Mouse (Mus musculus): Measurements from ENCODE around the gene Foxred1. TPM values are rescaled to one million over a fixed set of nuclear protein-coding genes. Genes with fewer than 3 reads are reported as not detected.

Foxred1 gene
- polyA plus RNA-seq, 1 experiment = 27.5 TPM

DNA sequence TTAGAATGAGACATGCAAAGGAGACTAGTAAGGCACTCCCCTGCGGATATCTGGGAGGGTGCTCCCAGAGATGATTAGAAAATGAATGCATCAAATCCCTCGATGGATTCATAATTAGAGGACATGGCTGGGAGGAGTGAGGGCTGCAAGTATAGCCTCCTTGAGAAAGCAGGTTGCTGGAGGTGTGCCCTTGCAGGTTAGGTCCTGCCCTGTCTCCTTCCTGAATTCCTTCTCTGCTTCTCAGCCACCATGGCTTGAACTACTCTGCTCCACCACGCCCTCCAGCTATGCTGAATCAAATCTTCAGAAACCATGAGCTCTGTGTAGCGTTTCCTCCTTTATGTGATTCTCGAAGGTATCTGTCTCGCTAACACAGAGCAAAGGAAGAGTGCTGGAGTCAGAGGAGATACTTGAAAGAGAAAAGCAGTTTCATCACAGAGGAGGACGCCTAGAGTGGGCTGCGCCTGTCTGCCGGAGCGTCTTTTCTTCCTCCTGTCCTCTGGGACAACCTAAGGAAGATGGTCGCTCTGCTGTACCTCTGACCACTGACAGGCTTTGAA is 17.8 kb downstream of the Foxred1 start:
- Histone ChIP-seq H3K36me3 (ENCODE audit: control insufficient read depth, insufficient read depth, low read length) (no peaks in the 10 kb centered on the region), H3K27me3 (ENCODE audit: control insufficient read depth, insufficient read depth, low read length) (no peaks in the 10 kb centered on the region), H3K4me1 (ENCODE audit: control insufficient read depth, insufficient read depth, low read length) (no peaks in the 10 kb centered on the region), H3K27ac (ENCODE audit: control insufficient read depth, insufficient read depth, low read depth, low read length) (no peak overlapping the region), H3K4me3 (ENCODE audit: control insufficient read depth, low read depth, low read length) (no peak overlapping the region)
- TF ChIP-seq CTCF (IDR thresholded peaks at IDR 0.05; ENCODE audit: control insufficient read depth, insufficient read depth, insufficient replicate concordance, low read depth, low read length) (no peak), POLR2A (IDR thresholded peaks at IDR 0.05; ENCODE audit: control insufficient read depth, low read depth, low read length) (no peak)

DNA sequence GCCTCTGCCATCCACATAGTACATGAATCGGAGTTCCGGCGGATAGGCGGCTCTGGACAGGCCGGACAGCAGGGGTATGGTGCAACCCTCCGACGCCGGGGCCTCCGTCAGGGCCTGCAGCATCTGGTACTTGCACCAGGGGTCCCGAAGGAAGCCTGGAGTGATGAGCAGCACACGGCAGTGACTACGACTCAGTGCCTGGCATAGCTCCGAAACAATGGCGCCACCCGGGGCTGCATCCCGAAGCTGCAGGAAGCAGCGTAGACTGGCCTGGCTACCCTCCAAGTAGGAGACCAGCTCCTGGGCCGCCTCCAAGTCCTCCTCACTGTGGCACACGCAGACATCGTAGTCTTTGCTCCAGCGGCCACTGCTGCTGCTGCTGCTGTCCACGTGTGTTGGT is 22.2 kb downstream of the Foxred1 start:
- Histone ChIP-seq H3K27ac (ENCODE audit: control insufficient read depth, insufficient read depth, low read depth, low read length) (no peak overlapping the region), H3K4me3 (ENCODE audit: control insufficient read depth, low read depth, low read length) (no peak overlapping the region), H3K27me3 (ENCODE audit: control insufficient read depth, insufficient read depth, low read length) (no peaks in the 10 kb centered on the region), H3K4me1 (ENCODE audit: control insufficient read depth, insufficient read depth, low read length) (no peaks in the 10 kb centered on the region), H3K36me3 (ENCODE audit: control insufficient read depth, insufficient read depth, low read length) (no peaks in the 10 kb centered on the region)
- no peak for TF ChIP-seq CTCF (IDR thresholded peaks at IDR 0.05; ENCODE audit: control insufficient read depth, insufficient read depth, insufficient replicate concordance, low read depth, low read length)
- no peak for TF ChIP-seq POLR2A (IDR thresholded peaks at IDR 0.05; ENCODE audit: control insufficient read depth, low read depth, low read length)

DNA sequence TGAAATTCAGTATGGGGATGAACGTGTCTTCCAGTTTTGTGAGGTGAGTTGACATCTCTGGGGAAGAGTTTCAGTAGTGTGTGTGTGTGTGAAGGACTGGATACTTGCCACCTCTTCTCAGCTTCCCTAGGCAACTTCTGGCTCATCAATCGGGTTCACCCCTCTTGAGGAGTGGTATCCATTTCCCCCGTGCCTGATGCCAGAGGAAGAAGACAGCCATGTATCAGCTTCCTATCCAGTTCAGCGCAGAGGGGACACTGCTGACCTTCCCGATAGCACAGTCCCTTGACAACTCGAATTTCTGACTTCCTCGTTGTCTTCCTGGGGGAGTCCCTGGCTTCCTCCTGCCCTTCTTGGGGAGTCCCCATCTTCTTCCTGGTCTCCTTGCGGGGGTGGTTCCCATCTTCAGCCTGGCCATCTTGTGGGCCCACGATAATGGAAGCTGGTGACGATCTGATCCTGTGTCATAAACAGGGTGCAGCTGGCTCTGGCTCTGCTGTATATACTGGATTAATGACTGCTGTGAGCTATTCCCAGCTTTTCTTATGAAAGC is 23.4 kb downstream of the Foxred1 start:
- H3K4me3 ChIP-seq (ENCODE audit: control insufficient read depth, low read depth, low read length) = no peak overlapping the region
- no peaks in the 10 kb centered on the region for H3K4me1 ChIP-seq (ENCODE audit: control insufficient read depth, insufficient read depth, low read length)
- TF ChIP-seq POLR2A (IDR thresholded peaks at IDR 0.05; ENCODE audit: control insufficient read depth, low read depth, low read length) = no peak
- no peak for TF ChIP-seq CTCF (IDR thresholded peaks at IDR 0.05; ENCODE audit: control insufficient read depth, insufficient read depth, insufficient replicate concordance, low read depth, low read length)
- no peaks in the 10 kb centered on the region for H3K27me3 ChIP-seq (ENCODE audit: control insufficient read depth, insufficient read depth, low read length)
- H3K27ac ChIP-seq (ENCODE audit: control insufficient read depth, insufficient read depth, low read depth, low read length) = no peak overlapping the region
- no peaks in the 10 kb centered on the region for H3K36me3 ChIP-seq (ENCODE audit: control insufficient read depth, insufficient read depth, low read length)

DNA sequence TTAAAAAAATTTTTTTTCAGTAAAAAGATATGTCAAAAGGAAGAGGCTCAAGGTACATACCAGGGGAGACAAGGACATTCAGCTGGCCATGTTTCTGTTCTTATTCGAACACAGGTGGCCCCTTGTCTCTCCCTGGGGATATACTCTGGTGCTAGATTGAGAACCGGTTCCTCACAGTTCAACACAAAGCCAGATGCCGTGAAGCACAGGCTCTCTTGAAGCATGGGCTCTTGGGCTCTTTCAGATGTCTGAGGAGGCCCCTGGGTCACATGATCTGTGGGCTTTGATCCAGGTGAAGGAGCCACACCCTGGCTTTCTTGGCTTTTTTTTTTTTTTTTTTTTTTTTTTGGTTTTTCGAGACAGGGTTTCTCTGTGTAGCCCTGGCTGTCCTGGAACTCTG is 24.4 kb downstream of the Foxred1 start:
- Histone ChIP-seq H3K27ac (ENCODE audit: control insufficient read depth, insufficient read depth, low read depth, low read length) (no peak overlapping the region), H3K36me3 (ENCODE audit: control insufficient read depth, insufficient read depth, low read length) (no peaks in the 10 kb centered on the region), H3K4me1 (ENCODE audit: control insufficient read depth, insufficient read depth, low read length) (no peaks in the 10 kb centered on the region), H3K4me3 (ENCODE audit: control insufficient read depth, low read depth, low read length) (no peak overlapping the region), H3K27me3 (ENCODE audit: control insufficient read depth, insufficient read depth, low read length) (no peaks in the 10 kb centered on the region)
- no peak for TF ChIP-seq CTCF (IDR thresholded peaks at IDR 0.05; ENCODE audit: control insufficient read depth, insufficient read depth, insufficient replicate concordance, low read depth, low read length)

DNA sequence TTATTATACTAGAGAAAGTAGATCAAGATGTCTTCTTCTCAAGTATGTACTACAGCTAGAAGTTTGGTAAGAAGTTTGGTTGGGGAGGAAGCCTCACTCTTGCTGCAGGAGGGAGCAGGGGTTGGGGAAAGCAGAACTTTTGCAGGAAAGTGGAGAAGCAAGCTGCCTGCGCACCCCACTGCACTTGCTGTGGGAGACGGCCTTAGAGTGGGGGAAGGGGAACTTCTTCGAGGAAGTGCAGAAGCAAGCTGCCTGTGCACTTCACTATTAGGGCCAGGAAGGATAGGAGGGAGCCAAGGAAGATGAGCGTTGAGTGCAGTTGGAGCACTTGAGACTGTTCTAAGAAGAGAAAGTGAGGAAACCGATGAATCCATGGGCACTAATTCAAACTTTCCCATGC is 27.5 kb downstream of the Foxred1 start:
- TF ChIP-seq POLR2A (IDR thresholded peaks at IDR 0.05; ENCODE audit: control insufficient read depth, low read depth, low read length) (no peak), CTCF (IDR thresholded peaks at IDR 0.05; ENCODE audit: control insufficient read depth, insufficient read depth, insufficient replicate concordance, low read depth, low read length) (no peak)

DNA sequence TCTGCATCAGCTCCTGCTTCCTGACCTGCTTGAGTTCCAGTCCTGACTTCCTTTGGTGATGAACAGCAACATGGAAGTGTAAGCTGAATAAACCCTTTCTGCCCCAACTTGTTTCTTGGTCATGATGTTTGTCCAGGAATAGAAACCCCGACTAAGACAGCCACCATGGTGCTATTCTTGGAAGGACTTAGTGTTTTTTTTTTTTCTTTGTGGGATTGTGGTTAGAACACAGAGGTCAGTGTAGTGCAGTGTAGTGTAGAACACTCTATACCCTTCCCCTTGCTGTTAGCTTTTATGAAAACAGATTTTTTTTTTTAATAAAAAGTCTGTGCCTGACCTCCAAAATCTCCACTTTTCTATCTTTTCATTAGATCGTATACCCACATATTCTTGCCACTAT is 28.0 kb downstream of the Foxred1 start:
- no peak overlapping the region for H3K4me3 ChIP-seq (ENCODE audit: control insufficient read depth, low read depth, low read length)

More for the DNA sequence above, 27.5 kb downstream of the Foxred1 start:
- Histone ChIP-seq H3K27ac (ENCODE audit: control insufficient read depth, insufficient read depth, low read depth, low read length) (no peak overlapping the region), H3K4me3 (ENCODE audit: control insufficient read depth, low read depth, low read length) (no peak overlapping the region), H3K4me1 (ENCODE audit: control insufficient read depth, insufficient read depth, low read length) (no peaks in the 10 kb centered on the region), H3K36me3 (ENCODE audit: control insufficient read depth, insufficient read depth, low read length) (no peaks in the 10 kb centered on the region), H3K27me3 (ENCODE audit: control insufficient read depth, insufficient read depth, low read length) (no peaks in the 10 kb centered on the region)

GRCm38 (mm10) chr9:35176124-35176659 is 34.7 kb downstream of the Foxred1 start:
- Histone ChIP-seq H3K27ac (ENCODE audit: control insufficient read depth, insufficient read depth, low read depth, low read length) (peak overlapping the region; percentile 90), H3K27me3 (ENCODE audit: control insufficient read depth, insufficient read depth, low read length) (no peaks in the 10 kb centered on the region), H3K4me1 (ENCODE audit: control insufficient read depth, insufficient read depth, low read length) (no peaks in the 10 kb centered on the region; the same call in 1 of the 2 replicates), H3K4me3 (ENCODE audit: control insufficient read depth, low read depth, low read length) (peak overlapping the region; percentile 94), H3K36me3 (ENCODE audit: control insufficient read depth, insufficient read depth, low read length) (no peaks in the 10 kb centered on the region)
- TF ChIP-seq CTCF (IDR thresholded peaks at IDR 0.05; ENCODE audit: control insufficient read depth, insufficient read depth, insufficient replicate concordance, low read depth, low read length) (no peak), POLR2A (IDR thresholded peaks at IDR 0.05; ENCODE audit: control insufficient read depth, low read depth, low read length) (no peak)

More for the DNA sequence above, 28.0 kb downstream of the Foxred1 start:
- Histone ChIP-seq H3K27me3 (ENCODE audit: control insufficient read depth, insufficient read depth, low read length) (no peaks in the 10 kb centered on the region), H3K36me3 (ENCODE audit: control insufficient read depth, insufficient read depth, low read length) (no peaks in the 10 kb centered on the region), H3K4me1 (ENCODE audit: control insufficient read depth, insufficient read depth, low read length) (no peaks in the 10 kb centered on the region), H3K27ac (ENCODE audit: control insufficient read depth, insufficient read depth, low read depth, low read length) (no peak overlapping the region)
- TF ChIP-seq POLR2A (IDR thresholded peaks at IDR 0.05; ENCODE audit: control insufficient read depth, low read depth, low read length) (no peak), CTCF (IDR thresholded peaks at IDR 0.05; ENCODE audit: control insufficient read depth, insufficient read depth, insufficient replicate concordance, low read depth, low read length) (no peak)
